Mouse (Mus musculus): ENCODE data around the gene Clybl. TPM values are rescaled to one million over a fixed set of nuclear protein-coding genes. Genes with fewer than 3 reads are reported as not detected.

Gene Clybl
- polyA plus RNA-seq, 1 experiment = 30.9 TPM

DNA sequence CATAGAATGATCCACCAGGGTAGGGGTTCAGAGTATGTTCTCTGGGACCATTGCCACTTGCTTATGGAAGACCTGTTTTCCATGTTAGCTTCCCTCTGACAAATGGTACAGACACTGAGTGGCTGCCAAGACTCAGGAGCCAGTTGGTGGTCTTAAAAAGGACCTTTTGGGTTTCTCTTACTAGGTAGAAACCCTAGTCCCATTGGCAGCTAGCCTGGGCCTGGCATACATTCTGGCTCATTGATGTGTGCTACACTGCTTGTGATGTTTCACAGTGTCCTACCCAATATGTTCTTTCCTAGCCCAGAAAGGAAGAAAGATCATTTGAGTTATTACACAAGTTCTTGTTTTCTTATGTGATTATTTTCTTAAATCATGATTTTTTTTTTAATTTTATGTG lies 69.8 kb downstream of the Clybl start:
- Histone ChIP-seq H3K4me3 (no peak overlapping the region), H3K4me2 (ENCODE audit: low read depth) (no peak overlapping the region), H3K27me3 (ENCODE audit: control insufficient read depth, insufficient read depth, insufficient read length) (no peaks in the 10 kb centered on the region), H3ac (ENCODE audit: control insufficient read depth, insufficient read length) (no peak overlapping the region), H3K36me3 (ENCODE audit: control insufficient read depth, insufficient read depth) (no peaks in the 10 kb centered on the region), H3K79me2 (ENCODE audit: control insufficient read depth, insufficient read depth) (no peaks in the 10 kb centered on the region)
- TF ChIP-seq MYOG (IDR thresholded peaks at IDR 0.05; ENCODE audit: control insufficient read depth in 1 of 3, insufficient read depth in 1 of 3, insufficient read length in 2 of 3, low read depth in 2 of 3) (no peak), MYOD1 (IDR thresholded peaks at IDR 0.05; ENCODE audit: control insufficient read depth in 1 of 3, insufficient read length in 2 of 3, low read depth in 2 of 3) (no peak), CEBPB (IDR thresholded peaks at IDR 0.05; ENCODE audit: insufficient read depth, poor library complexity, severe bottlenecking) (no peak), TCF3 (IDR thresholded peaks at IDR 0.05; ENCODE audit: insufficient read length, low read depth) (no peak), POLR2AphosphoS2 (IDR thresholded peaks at IDR 0.05; ENCODE audit: insufficient read length, low read depth) (no peak)

DNA sequence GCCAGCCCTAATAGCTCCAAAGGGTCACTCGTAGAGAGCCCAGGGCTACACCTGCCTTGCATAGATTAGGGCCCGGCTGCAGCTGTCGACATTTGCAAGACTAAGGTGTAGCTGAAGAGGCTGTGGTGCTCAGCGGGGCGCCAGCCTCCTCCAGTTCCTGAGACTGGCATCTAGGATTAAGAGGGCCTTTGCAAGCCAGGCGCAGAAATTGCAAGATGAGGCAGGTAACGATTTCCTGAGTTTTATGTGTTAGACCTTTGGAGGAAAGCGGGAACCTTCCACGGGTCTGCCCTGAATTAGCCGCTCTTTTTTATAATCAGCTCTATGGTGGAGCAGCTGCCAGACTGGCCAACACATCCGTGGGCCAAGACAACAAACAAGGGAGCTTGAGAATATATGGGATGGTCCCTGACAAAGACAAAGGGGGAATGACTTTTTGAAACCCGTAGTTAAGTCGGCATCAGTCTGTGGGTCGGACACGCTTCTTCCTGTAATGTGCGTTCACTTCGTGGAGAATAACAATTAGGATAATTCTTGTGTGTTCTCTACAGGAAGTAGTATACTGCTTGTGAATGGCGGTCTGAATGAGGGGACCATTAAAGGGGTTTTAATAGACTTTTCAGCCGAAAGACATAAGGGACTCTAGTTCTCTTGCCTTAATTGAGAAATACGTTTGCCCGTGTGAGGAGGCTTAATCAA lies 74.2 kb downstream of the Clybl start:
- TF ChIP-seq TCF3 (IDR thresholded peaks at IDR 0.05; ENCODE audit: insufficient read length, low read depth) = no peak
- TF ChIP-seq SRF (IDR thresholded peaks at IDR 0.05; ENCODE audit: control insufficient read depth, insufficient read length, low read depth) = no peak
- TF ChIP-seq CEBPB (IDR thresholded peaks at IDR 0.05; ENCODE audit: insufficient read depth, poor library complexity, severe bottlenecking) = no peak
- no peak for TF ChIP-seq E2F4 (IDR thresholded peaks at IDR 0.05; ENCODE audit: insufficient read depth)
- no peak for TF ChIP-seq POLR2A (IDR thresholded peaks at IDR 0.05; ENCODE audit: insufficient read length, low read depth)
- TF ChIP-seq TCF12 (IDR thresholded peaks at IDR 0.05; ENCODE audit: insufficient read depth, poor library complexity, severe bottlenecking) = no peak
- no peak for TF ChIP-seq POLR2AphosphoS2 (IDR thresholded peaks at IDR 0.05; ENCODE audit: insufficient read length, low read depth)
- no peak for TF ChIP-seq MYOG (IDR thresholded peaks at IDR 0.05; ENCODE audit: control insufficient read depth in 1 of 3, insufficient read depth in 1 of 3, insufficient read length in 2 of 3, low read depth in 2 of 3)
- TF ChIP-seq USF1 (IDR thresholded peaks at IDR 0.05; ENCODE audit: low read depth) = no peak
- H3K36me3 ChIP-seq (ENCODE audit: control insufficient read depth, insufficient read depth) = no peaks in the 10 kb centered on the region
- H3K79me2 ChIP-seq (ENCODE audit: control insufficient read depth, insufficient read depth) = no peaks in the 10 kb centered on the region
- H3K4me2 ChIP-seq (ENCODE audit: low read depth) = no peak overlapping the region
- no peak overlapping the region for H3K4me3 ChIP-seq
- H3K27me3 ChIP-seq (ENCODE audit: control insufficient read depth, insufficient read depth, insufficient read length) = no peaks in the 10 kb centered on the region
- no peak overlapping the region for H3ac ChIP-seq (ENCODE audit: control insufficient read depth, insufficient read length)

DNA sequence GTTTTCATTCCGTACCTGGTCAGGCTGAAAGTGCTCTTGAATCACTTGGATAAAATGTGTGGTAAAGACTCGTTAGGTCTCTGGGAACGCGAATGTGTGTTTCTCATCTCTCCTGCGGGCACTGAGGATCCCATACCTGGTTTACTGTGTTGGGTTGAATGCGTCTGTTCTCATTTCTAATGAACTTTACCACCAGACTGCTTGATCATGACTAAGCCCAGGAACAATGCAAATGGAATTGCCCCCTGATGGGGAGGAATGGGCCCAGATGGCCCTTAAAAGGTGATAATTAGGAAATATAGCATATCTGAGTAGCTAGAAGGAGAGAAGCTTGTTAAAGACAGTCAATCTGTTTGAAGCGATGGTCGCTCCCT lies 74.7 kb downstream of the Clybl start:
- no peak for TF ChIP-seq SRF (IDR thresholded peaks at IDR 0.05; ENCODE audit: control insufficient read depth, insufficient read length, low read depth)
- TF ChIP-seq MAX (IDR thresholded peaks at IDR 0.05; ENCODE audit: low read depth) = no peak
- no peak overlapping the region for H3K4me3 ChIP-seq
- H3K4me2 ChIP-seq (ENCODE audit: low read depth) = no peak overlapping the region

DNA sequence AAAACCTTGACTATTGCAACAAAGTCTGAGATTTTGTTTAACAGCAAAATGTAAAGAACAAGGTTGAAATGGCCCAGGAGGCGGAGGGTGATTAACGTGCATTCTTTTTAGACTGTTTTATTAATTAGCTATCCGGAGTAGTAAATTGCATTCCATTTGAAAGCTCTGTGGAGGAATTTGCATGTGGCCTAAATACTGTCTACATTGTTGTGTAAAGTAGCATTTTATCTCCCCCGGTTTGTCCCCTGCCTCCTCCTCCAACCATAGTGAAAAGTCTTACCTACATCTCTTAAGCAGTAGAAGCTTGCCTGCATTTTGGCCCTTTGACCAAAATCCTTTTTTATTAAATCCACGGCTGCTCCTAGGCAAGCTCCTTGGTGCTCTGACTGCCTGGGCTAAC lies 76.8 kb downstream of the Clybl start:
- TF ChIP-seq TCF12 (IDR thresholded peaks at IDR 0.05; ENCODE audit: insufficient read depth, poor library complexity, severe bottlenecking) = no peak
- TF ChIP-seq TCF3 (IDR thresholded peaks at IDR 0.05; ENCODE audit: insufficient read length, low read depth) = no peak
- no peak for TF ChIP-seq MYOG (IDR thresholded peaks at IDR 0.05; ENCODE audit: control insufficient read depth in 1 of 3, insufficient read depth in 1 of 3, insufficient read length in 2 of 3, low read depth in 2 of 3)
- no peak for TF ChIP-seq POLR2A (IDR thresholded peaks at IDR 0.05; ENCODE audit: insufficient read length, low read depth)
- TF ChIP-seq USF1 (IDR thresholded peaks at IDR 0.05; ENCODE audit: low read depth) = no peak
- no peak for TF ChIP-seq SRF (IDR thresholded peaks at IDR 0.05; ENCODE audit: control insufficient read depth, insufficient read length, low read depth)
- no peak for TF ChIP-seq CEBPB (IDR thresholded peaks at IDR 0.05; ENCODE audit: insufficient read depth, poor library complexity, severe bottlenecking)
- TF ChIP-seq E2F4 (IDR thresholded peaks at IDR 0.05; ENCODE audit: insufficient read depth) = no peak
- no peak for TF ChIP-seq MAX (IDR thresholded peaks at IDR 0.05; ENCODE audit: low read depth)
- TF ChIP-seq REST (IDR thresholded peaks at IDR 0.05; ENCODE audit: insufficient read depth, insufficient read length) = no peak
- TF ChIP-seq MYOD1 (IDR thresholded peaks at IDR 0.05; ENCODE audit: control insufficient read depth in 1 of 3, insufficient read length in 2 of 3, low read depth in 2 of 3) = no peak
- TF ChIP-seq POLR2AphosphoS2 (IDR thresholded peaks at IDR 0.05; ENCODE audit: insufficient read length, low read depth) = no peak
- H3ac ChIP-seq (ENCODE audit: control insufficient read depth, insufficient read length) = no peak overlapping the region
- H3K4me2 ChIP-seq (ENCODE audit: low read depth) = no peak overlapping the region
- no peaks in the 10 kb centered on the region for H3K27me3 ChIP-seq (ENCODE audit: control insufficient read depth, insufficient read depth, insufficient read length)
- H3K4me3 ChIP-seq = no peak overlapping the region
- H3K36me3 ChIP-seq (ENCODE audit: control insufficient read depth, insufficient read depth) = no peaks in the 10 kb centered on the region
- no peaks in the 10 kb centered on the region for H3K79me2 ChIP-seq (ENCODE audit: control insufficient read depth, insufficient read depth)

More for the DNA sequence above, 74.7 kb downstream of the Clybl start:
- no peaks in the 10 kb centered on the region for H3K79me2 ChIP-seq (ENCODE audit: control insufficient read depth, insufficient read depth)
- H3K27me3 ChIP-seq (ENCODE audit: control insufficient read depth, insufficient read depth, insufficient read length) = no peaks in the 10 kb centered on the region
- no peak overlapping the region for H3ac ChIP-seq (ENCODE audit: control insufficient read depth, insufficient read length)
- no peaks in the 10 kb centered on the region for H3K36me3 ChIP-seq (ENCODE audit: control insufficient read depth, insufficient read depth)

DNA sequence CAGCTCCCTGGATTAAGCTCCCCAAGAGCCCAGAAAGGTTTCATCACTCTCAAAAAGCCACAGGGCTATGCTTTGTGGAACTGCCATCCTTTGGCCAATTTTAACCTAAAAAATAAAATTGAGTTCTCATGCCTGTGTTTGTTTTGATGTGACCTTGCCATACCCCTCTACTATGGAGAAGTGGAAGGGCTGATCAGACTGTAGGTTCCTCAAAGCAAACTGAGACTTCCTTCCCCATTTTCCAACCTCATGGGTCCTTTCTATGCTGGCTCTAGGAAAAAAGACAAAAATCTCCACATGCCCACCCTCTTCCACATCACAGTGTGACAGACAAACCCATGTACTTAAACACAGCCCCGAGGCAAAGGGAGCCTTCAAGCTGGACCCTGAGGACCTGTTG lies 79.7 kb downstream of the Clybl start:
- no peak overlapping the region for H3K4me2 ChIP-seq (ENCODE audit: low read depth)
- no peaks in the 10 kb centered on the region for H3K36me3 ChIP-seq (ENCODE audit: control insufficient read depth, insufficient read depth)
- TF ChIP-seq REST (IDR thresholded peaks at IDR 0.05; ENCODE audit: insufficient read depth, insufficient read length) = no peak
- no peak for TF ChIP-seq MYOG (IDR thresholded peaks at IDR 0.05; ENCODE audit: control insufficient read depth in 1 of 3, insufficient read depth in 1 of 3, insufficient read length in 2 of 3, low read depth in 2 of 3)
- no peak for TF ChIP-seq E2F4 (IDR thresholded peaks at IDR 0.05; ENCODE audit: insufficient read depth)
- no peak for TF ChIP-seq MAX (IDR thresholded peaks at IDR 0.05; ENCODE audit: low read depth)
- TF ChIP-seq MYOD1 (IDR thresholded peaks at IDR 0.05; ENCODE audit: control insufficient read depth in 1 of 3, insufficient read length in 2 of 3, low read depth in 2 of 3) = no peak
- no peak for TF ChIP-seq POLR2A (IDR thresholded peaks at IDR 0.05; ENCODE audit: insufficient read length, low read depth)
- no peak for TF ChIP-seq POLR2AphosphoS2 (IDR thresholded peaks at IDR 0.05; ENCODE audit: insufficient read length, low read depth)
- no peak for TF ChIP-seq CEBPB (IDR thresholded peaks at IDR 0.05; ENCODE audit: insufficient read depth, poor library complexity, severe bottlenecking)
- TF ChIP-seq USF1 (IDR thresholded peaks at IDR 0.05; ENCODE audit: low read depth) = no peak
- TF ChIP-seq TCF12 (IDR thresholded peaks at IDR 0.05; ENCODE audit: insufficient read depth, poor library complexity, severe bottlenecking) = no peak
- TF ChIP-seq TCF3 (IDR thresholded peaks at IDR 0.05; ENCODE audit: insufficient read length, low read depth) = no peak
- no peak overlapping the region for H3K4me3 ChIP-seq
- H3ac ChIP-seq (ENCODE audit: control insufficient read depth, insufficient read length) = no peak overlapping the region
- no peaks in the 10 kb centered on the region for H3K79me2 ChIP-seq (ENCODE audit: control insufficient read depth, insufficient read depth)
- no peaks in the 10 kb centered on the region for H3K27me3 ChIP-seq (ENCODE audit: control insufficient read depth, insufficient read depth, insufficient read length)
